Mouse (Mus musculus) midbrain, embryonic 14.5 days (tissue): Measurements from ENCODE around the gene Pde4d. TPM values are rescaled to one million over a fixed set of nuclear protein-coding genes. Genes with fewer than 3 reads are reported as not detected.
A peak's percentile ranks its signal among the peaks of the same experiment; 100 is the strongest.

ENCODE experiments used
- ATAC-seq: fragments of 200-750 bp; cut with Nextera tagmentation; 2 replicates; pipeline ENCODE4 v1.8.0; 2017; ENCODE audit warnings: moderate number of reproducible peaks, moderate library complexity; ENCODE audit not compliant: low FRiP score, low TSS enrichment
- DNase-seq: peaks from one replicate; pipeline ENCODE4 v3.0.0-alpha.2; 2015
- H3K27ac ChIP-seq: fragments of 300-500 bp; sonication (generic); replicated peaks from 2 replicates; pipeline ENCODE4 v1.5.1; 2014; ENCODE audit warnings: mild to moderate bottlenecking, low read depth, low read length, moderate library complexity
- H3K27me3 ChIP-seq: fragments of 300-500 bp; sonication (generic); 2 replicates; pipeline ENCODE4 v1.6.1; 2014; ENCODE audit warnings: low read length, control low read depth, mixed read lengths; ENCODE audit not compliant: control insufficient read depth, insufficient read depth
- H3K36me3 ChIP-seq: fragments of 300-500 bp; sonication (generic); 2 replicates; pipeline ENCODE4 v1.6.1; 2014; ENCODE audit warnings: low read length, control low read depth; ENCODE audit not compliant: control insufficient read depth, insufficient read depth
- H3K4me1 ChIP-seq: fragments of 300-500 bp; sonication (generic); 2 replicates; pipeline ENCODE4 v1.6.1; 2014; ENCODE audit warnings: mild to moderate bottlenecking, antibody characterized with exemption, low read length, control low read depth; ENCODE audit not compliant: control insufficient read depth, insufficient read depth
- H3K4me2 ChIP-seq: fragments of 300-500 bp; sonication (generic); 2 replicates; pipeline ENCODE4 v1.6.1; 2014; ENCODE audit warnings: mild to moderate bottlenecking, low read length, moderate library complexity
- H3K4me3 ChIP-seq: fragments of 300-500 bp; sonication (generic); replicated peaks from 2 replicates; pipeline ENCODE4 v1.5.1; 2014; ENCODE audit warnings: low read depth, low read length
- H3K9ac ChIP-seq: fragments of 300-500 bp; sonication (generic); replicated peaks from 2 replicates; pipeline ENCODE4 v1.6.1; 2014; ENCODE audit warnings: mild to moderate bottlenecking, low read length, moderate library complexity
- H3K9me3 ChIP-seq: fragments of 300-500 bp; sonication (generic); 2 replicates; pipeline ENCODE4 v1.6.1; 2016; ENCODE audit warnings: low read length, control low read depth, mixed read lengths; ENCODE audit not compliant: control insufficient read depth
- WGBS: fragments of 180-500 bp; shearing (Covaris S2); extraction: QIAGEN DNeasy Blood & Tissue Kit; methylation state at CpG from one replicate; pipeline ENCODE4 v1.1.7; 2014; 5-methylcytosine and 5-hydroxymethylcytosine counted together
- polyA plus RNA-seq: library from polyadenylated mRNA; unstranded; fragments of >200 nt; fragmentation: Nextera tagmentation; extraction: Ambion mirVana; gene quantifications from 2 replicates; pipeline ENCODE4 v1.2.1, GENCODE M21; 2014

Gene Pde4d
- polyA plus RNA-seq, 1 experiment from 2014 or later: 27.1 TPM

GRCm38 (mm10) chr13:109318434-109318998 is 868.8 kb downstream of the Pde4d start:
- no peak overlapping the region for H3K27ac ChIP-seq
- H3K9me3 ChIP-seq: no peaks in the 10 kb centered on the region
- DNase-seq (no peak), ATAC-seq (no peak)
- no peaks in the 10 kb centered on the region for H3K36me3 ChIP-seq
- no peak overlapping the region for H3K4me3 ChIP-seq
- no peak overlapping the region for H3K9ac ChIP-seq
- no peaks in the 10 kb centered on the region for H3K4me1 ChIP-seq
- no peak overlapping the region for H3K4me2 ChIP-seq
- H3K27me3 ChIP-seq: no peaks in the 10 kb centered on the region
- WGBS: 83% methylated on average over 3 of the region's 3 CpGs

GRCm38 (mm10) chr13:109326061-109326460 is 876.3 kb downstream of the Pde4d start:
- DNase-seq (no peak), ATAC-seq (no peak)
- Histone ChIP-seq H3K4me3 (no peak overlapping the region), H3K4me2 (no peak overlapping the region), H3K27ac (no peak overlapping the region), H3K27me3 (no peaks in the 10 kb centered on the region), H3K9me3 (no peaks in the 10 kb centered on the region), H3K9ac (no peak overlapping the region), H3K4me1 (no peaks in the 10 kb centered on the region), H3K36me3 (no peaks in the 10 kb centered on the region)
- WGBS: 89% methylated on average over 5 of the region's 5 CpGs

- Histone ChIP-seq H3K9me3 (no peaks in the 10 kb centered on the region), H3K4me2 (no peak overlapping the region), H3K36me3 (no peaks in the 10 kb centered on the region), H3K27ac (no peak overlapping the region), H3K4me3 (no peak overlapping the region), H3K27me3 (no peaks in the 10 kb centered on the region), H3K9ac (no peak overlapping the region), H3K4me1 (no peaks in the 10 kb centered on the region)
- DNase-seq (no peak), ATAC-seq (no peak)
- WGBS: 76% methylated on average over 1 of the region's 1 CpGs
Measured at GRCm38 (mm10) chr13:109331563-109331962, 881.8 kb downstream of the Pde4d start.

GRCm38 (mm10) chr13:109341902-109342301 is 892.2 kb downstream of the Pde4d start:
- Histone ChIP-seq H3K9me3 (no peaks in the 10 kb centered on the region), H3K4me1 (no peaks in the 10 kb centered on the region), H3K9ac (no peak overlapping the region), H3K27me3 (no peaks in the 10 kb centered on the region), H3K4me3 (no peak overlapping the region), H3K36me3 (no peaks in the 10 kb centered on the region), H3K4me2 (no peak overlapping the region), H3K27ac (no peak overlapping the region)
- 54% methylated on average over 3 of the region's 3 CpGs for WGBS
- DNase-seq (peak; percentile 49), ATAC-seq (no peak)

- H3K4me3 ChIP-seq: no peak overlapping the region
- WGBS: 62% methylated on average over 6 of the region's 6 CpGs
- H3K36me3 ChIP-seq: no peaks in the 10 kb centered on the region
- no peaks in the 10 kb centered on the region for H3K27me3 ChIP-seq
- ATAC-seq (no peak), DNase-seq (no peak)
- H3K9me3 ChIP-seq: no peaks in the 10 kb centered on the region
- H3K4me1 ChIP-seq: no peaks in the 10 kb centered on the region
- no peak overlapping the region for H3K9ac ChIP-seq
- no peak overlapping the region for H3K27ac ChIP-seq
- H3K4me2 ChIP-seq: no peak overlapping the region
Measured at GRCm38 (mm10) chr13:109342469-109342868, 892.7 kb downstream of the Pde4d start.

- Histone ChIP-seq H3K36me3 (no peaks in the 10 kb centered on the region), H3K4me2 (no peak overlapping the region), H3K4me3 (no peak overlapping the region), H3K4me1 (no peaks in the 10 kb centered on the region), H3K27ac (no peak overlapping the region), H3K9me3 (no peaks in the 10 kb centered on the region), H3K9ac (no peak overlapping the region), H3K27me3 (no peaks in the 10 kb centered on the region)
- DNase-seq (peak; percentile 92), ATAC-seq (peak; percentile 86; the same call in 1 of the 2 replicates)
- 0% methylated on average over 4 of the region's 4 CpGs for WGBS
Measured at GRCm38 (mm10) chr13:109343596-109343995, 893.8 kb downstream of the Pde4d start.

GRCm38 (mm10) chr13:109347770-109348169 is 898.0 kb downstream of the Pde4d start:
- peak; percentile 65 for DNase-seq
- Histone ChIP-seq H3K9me3 (no peaks in the 10 kb centered on the region), H3K36me3 (no peaks in the 10 kb centered on the region), H3K4me3 (no peak overlapping the region), H3K4me2 (no peak overlapping the region), H3K27me3 (no peaks in the 10 kb centered on the region), H3K27ac (no peak overlapping the region), H3K9ac (no peak overlapping the region), H3K4me1 (peaks cover 12% of the 10 kb centered on the region)
- WGBS: 28% methylated on average over 11 of the region's 11 CpGs
- no peak for ATAC-seq

- Histone ChIP-seq H3K36me3 (no peaks in the 10 kb centered on the region), H3K4me2 (no peak overlapping the region), H3K27ac (no peak overlapping the region), H3K27me3 (no peaks in the 10 kb centered on the region), H3K4me1 (peaks cover 12% of the 10 kb centered on the region), H3K4me3 (no peak overlapping the region), H3K9ac (no peak overlapping the region), H3K9me3 (no peaks in the 10 kb centered on the region)
- DNase-seq (no peak), ATAC-seq (no peak)
- 89% methylated on average over 6 of the region's 6 CpGs for WGBS
Measured at GRCm38 (mm10) chr13:109348316-109348715, 898.6 kb downstream of the Pde4d start.

GRCm38 (mm10) chr13:109350100-109350499 is 900.4 kb downstream of the Pde4d start:
- Histone ChIP-seq H3K9ac (no peak overlapping the region), H3K4me1 (peaks cover 12% of the 10 kb centered on the region), H3K27me3 (no peaks in the 10 kb centered on the region), H3K36me3 (no peaks in the 10 kb centered on the region), H3K27ac (peak overlapping the region; percentile 70), H3K4me2 (peak overlapping the region; percentile 22; the same call in 1 of the 2 replicates), H3K4me3 (no peak overlapping the region), H3K9me3 (no peaks in the 10 kb centered on the region)
- ATAC-seq (peak; percentile 77; the same call in 1 of the 2 replicates), DNase-seq (peak; percentile 64)
- 26% methylated on average over 7 of the region's 7 CpGs for WGBS
